Mouse (Mus musculus): ENCODE measurements around the gene Vars. TPM values are rescaled to one million over a fixed set of nuclear protein-coding genes. Genes with fewer than 3 reads are reported as not detected.

Gene Vars
- polyA plus RNA-seq, 2 experiments, result 88.3 to 163 TPM

- Histone ChIP-seq H3K36me3 (ENCODE audit: control insufficient read depth, insufficient read depth, low read length) (no peaks in the 10 kb centered on the region), H3K27ac (replicated peaks; ENCODE audit: low read depth, low read length) (no peak overlapping the region), H3K4me1 (ENCODE audit: control insufficient read depth, insufficient read depth, low read length) (peaks cover 6% of the 10 kb centered on the region), H3K4me3 (replicated peaks; ENCODE audit: low read length) (no peak overlapping the region), H3K9ac (ENCODE audit: low read depth, low read length, severe bottlenecking) (no peak overlapping the region), H3K27me3 (ENCODE audit: control insufficient read depth, insufficient read depth, low read length) (no peaks in the 10 kb centered on the region), H3K4me2 (replicated peaks; ENCODE audit: low read depth, low read length, severe bottlenecking) (no peak overlapping the region), H3K9me3 (ENCODE audit: control insufficient read depth, low read length) (no peaks in the 10 kb centered on the region)
- ATAC-seq (ENCODE audit: low FRiP score, low read depth), result no peak
- no peak for TF ChIP-seq POLR2A (IDR thresholded peaks at IDR 0.05; ENCODE audit: borderline replicate concordance, extremely low read depth, insufficient read depth, insufficient read length)
- no peak for DNase-seq (ENCODE audit: low spot score)
- 69% methylated on average over 3 of the region's 3 CpGs for WGBS
Measured at GRCm38 (mm10) chr17:34975581-34976492, 24.9 kb upstream of the Vars start.

DNA sequence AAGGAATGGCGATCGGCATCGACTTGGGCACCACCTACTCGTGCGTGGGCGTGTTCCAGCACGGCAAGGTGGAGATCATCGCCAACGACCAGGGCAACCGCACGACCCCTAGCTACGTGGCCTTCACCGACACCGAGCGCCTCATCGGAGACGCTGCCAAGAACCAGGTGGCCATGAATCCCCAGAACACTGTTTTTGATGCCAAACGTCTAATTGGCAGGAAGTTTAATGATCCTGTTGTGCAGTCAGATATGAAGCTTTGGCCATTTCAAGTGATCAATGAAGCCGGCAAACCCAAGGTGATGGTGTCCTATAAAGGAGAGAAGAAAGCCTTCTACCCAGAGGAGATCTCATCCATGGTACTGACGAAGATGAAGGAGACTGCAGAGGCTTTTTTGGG lies 23.8 kb upstream of the Vars start:
- no peak for TF ChIP-seq POLR2A (IDR thresholded peaks at IDR 0.05; ENCODE audit: borderline replicate concordance, extremely low read depth, insufficient read depth, insufficient read length)

GRCm38 (mm10) chr17:34978239-34978638 lies 22.5 kb upstream of the Vars start:
- Histone ChIP-seq H3K27ac (replicated peaks; ENCODE audit: low read depth, low read length) (no peak overlapping the region), H3K9ac (ENCODE audit: low read depth, low read length, severe bottlenecking) (no peak overlapping the region), H3K36me3 (ENCODE audit: control insufficient read depth, insufficient read depth, low read length) (no peaks in the 10 kb centered on the region), H3K27me3 (ENCODE audit: control insufficient read depth, insufficient read depth, low read length) (no peaks in the 10 kb centered on the region), H3K4me3 (replicated peaks; ENCODE audit: low read length) (no peak overlapping the region), H3K4me2 (replicated peaks; ENCODE audit: low read depth, low read length, severe bottlenecking) (no peak overlapping the region), H3K9me3 (ENCODE audit: control insufficient read depth, low read length) (no peaks in the 10 kb centered on the region), H3K4me1 (ENCODE audit: control insufficient read depth, insufficient read depth, low read length) (peaks cover 8% of the 10 kb centered on the region)
- no peak for TF ChIP-seq POLR2A (IDR thresholded peaks at IDR 0.05; ENCODE audit: borderline replicate concordance, extremely low read depth, insufficient read depth, insufficient read length)
- 90% methylated on average over 27 of the region's 27 CpGs for WGBS
- ATAC-seq (ENCODE audit: low FRiP score, low read depth) (no peak), DNase-seq (ENCODE audit: low spot score) (no peak)

More for the DNA sequence above, 23.8 kb upstream of the Vars start:
- Histone ChIP-seq H3K27ac (replicated peaks; ENCODE audit: low read depth, low read length) (no peak overlapping the region), H3K27me3 (ENCODE audit: control insufficient read depth, insufficient read depth, low read length) (no peaks in the 10 kb centered on the region), H3K4me3 (replicated peaks; ENCODE audit: low read length) (no peak overlapping the region), H3K9ac (ENCODE audit: low read depth, low read length, severe bottlenecking) (no peak overlapping the region), H3K36me3 (ENCODE audit: control insufficient read depth, insufficient read depth, low read length) (no peaks in the 10 kb centered on the region), H3K4me1 (ENCODE audit: control insufficient read depth, insufficient read depth, low read length) (peaks cover 10% of the 10 kb centered on the region), H3K4me2 (replicated peaks; ENCODE audit: low read depth, low read length, severe bottlenecking) (no peak overlapping the region), H3K9me3 (ENCODE audit: control insufficient read depth, low read length) (no peaks in the 10 kb centered on the region)
- 93% methylated on average over 20 of the region's 20 CpGs for WGBS
- no peak for ATAC-seq (ENCODE audit: low FRiP score, low read depth)
- DNase-seq (ENCODE audit: low spot score), result no peak

DNA sequence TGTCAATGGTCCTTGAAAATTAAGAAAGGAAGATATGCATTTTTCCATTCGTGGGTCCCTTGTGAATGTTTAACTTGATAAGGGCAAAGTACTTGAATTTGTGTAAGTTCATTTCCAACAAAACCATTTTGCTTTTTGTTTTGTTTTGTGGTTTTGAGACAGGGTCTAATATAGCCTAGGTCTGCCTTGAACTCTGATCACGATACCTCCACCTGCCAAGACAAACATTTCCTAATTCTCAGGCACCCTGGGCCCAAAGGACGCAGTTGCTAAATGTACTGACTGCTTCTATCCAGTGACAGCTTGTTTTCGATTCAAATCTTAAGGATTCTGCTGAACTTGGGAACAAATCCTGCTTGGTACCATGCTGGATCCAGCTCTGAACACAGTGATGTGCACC lies 21.2 kb upstream of the Vars start:
- Histone ChIP-seq H3K27me3 (ENCODE audit: control insufficient read depth, insufficient read depth, low read length) (no peaks in the 10 kb centered on the region), H3K27ac (replicated peaks; ENCODE audit: low read depth, low read length) (no peak overlapping the region), H3K36me3 (ENCODE audit: control insufficient read depth, insufficient read depth, low read length) (no peaks in the 10 kb centered on the region), H3K4me2 (replicated peaks; ENCODE audit: low read depth, low read length, severe bottlenecking) (no peak overlapping the region), H3K9me3 (ENCODE audit: control insufficient read depth, low read length) (no peaks in the 10 kb centered on the region), H3K4me1 (ENCODE audit: control insufficient read depth, insufficient read depth, low read length) (peaks cover 8% of the 10 kb centered on the region), H3K9ac (ENCODE audit: low read depth, low read length, severe bottlenecking) (no peak overlapping the region), H3K4me3 (replicated peaks; ENCODE audit: low read length) (no peak overlapping the region)
- no peak for TF ChIP-seq POLR2A (IDR thresholded peaks at IDR 0.05; ENCODE audit: borderline replicate concordance, extremely low read depth, insufficient read depth, insufficient read length)
- 88% methylated on average over 4 of the region's 4 CpGs for WGBS
- ATAC-seq (ENCODE audit: low FRiP score, low read depth) (no peak), DNase-seq (ENCODE audit: low spot score) (no peak)

- peak overlapping the region; percentile 86 for H3K4me3 ChIP-seq (replicated peaks; ENCODE audit: low read length)
- no peak for ATAC-seq (ENCODE audit: low FRiP score, low read depth)
- peaks cover 8% of the 10 kb centered on the region for H3K4me1 ChIP-seq (ENCODE audit: control insufficient read depth, insufficient read depth, low read length)
- peak overlapping the region; percentile 66 for H3K4me2 ChIP-seq (replicated peaks; ENCODE audit: low read depth, low read length, severe bottlenecking)
- H3K36me3 ChIP-seq (ENCODE audit: control insufficient read depth, insufficient read depth, low read length), result peaks cover 9% of the 10 kb centered on the region
- peak overlapping the region; percentile 98; the same call in 1 of the 2 replicates for H3K27ac ChIP-seq (replicated peaks; ENCODE audit: low read depth, low read length)
- WGBS, result 16% methylated on average over 2 of the region's 2 CpGs
- no peaks in the 10 kb centered on the region for H3K9me3 ChIP-seq (ENCODE audit: control insufficient read depth, low read length)
- DNase-seq (ENCODE audit: low spot score), result peak; percentile 75
- H3K27me3 ChIP-seq (ENCODE audit: control insufficient read depth, insufficient read depth, low read length), result no peaks in the 10 kb centered on the region
- H3K9ac ChIP-seq (ENCODE audit: low read depth, low read length, severe bottlenecking), result peak overlapping the region; percentile 91
- no peak for TF ChIP-seq POLR2A (IDR thresholded peaks at IDR 0.05; ENCODE audit: borderline replicate concordance, extremely low read depth, insufficient read depth, insufficient read length)
Measured at GRCm38 (mm10) chr17:34980655-34981054, 20.1 kb upstream of the Vars start.

Data from limb, embryonic 14.5 days (tissue).